Mouse (Mus musculus) lung, postnatal 0 days (tissue): ENCODE measurements around the gene Ptpn4.

Experiments
- CTCF ChIP-seq: IDR thresholded peaks from 2 replicates; pipeline ENCODE4 v1.5.1; 2016; ENCODE audit warnings: antibody characterized with exemption, mild to moderate bottlenecking
- EP300 ChIP-seq: IDR thresholded peaks from 2 replicates; pipeline ENCODE4 v1.6.1; 2016; ENCODE audit warnings: antibody characterized with exemption, mild to moderate bottlenecking, control low read depth

GRCm38 (mm10) chr1:119852980-119853379 is 15.6 kb upstream of the Ptpn4 start:
- TF ChIP-seq CTCF = no peak
- no peak for TF ChIP-seq EP300
